In the genomic region with DNA sequence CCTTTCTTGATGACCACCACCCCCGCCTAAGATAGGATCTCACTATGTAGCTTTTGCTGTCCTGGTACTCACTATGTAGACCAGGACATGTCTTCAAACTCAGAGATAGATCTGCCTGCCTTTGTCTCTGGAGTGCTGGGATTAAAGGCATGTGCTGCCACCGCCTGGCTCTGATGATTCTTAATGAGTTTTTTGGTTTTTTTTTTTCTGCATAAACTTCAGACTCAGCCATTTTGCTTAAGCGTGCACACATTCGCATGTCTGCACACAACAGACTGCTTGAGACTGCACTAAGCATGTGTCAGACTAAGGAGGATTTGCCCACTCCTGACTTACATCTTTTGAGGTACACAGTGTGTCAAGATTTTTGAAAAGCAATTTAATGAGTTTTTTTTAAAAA, we compare ENCODE assay signal across 18 mouse cellular contexts. TPM values are rescaled to one million over a fixed set of nuclear protein-coding genes. Genes with fewer than 3 reads are reported as not detected.
DNase-seq lines count a peak whose midpoint lies in the region; ATAC-seq and TF ChIP-seq lines count a peak whose summit lies in the region.
"Had no signal": no experiment of that assay in that cellular context is flagged by ENCODE, and none has a peak within 500 bp of the region (broad histone marks: within the 10 kb centered on the region; RNA-seq: fewer than 3 reads in every experiment).

No protein-coding gene starts in this region.

- peak overlapping the region; percentile 34; the same call in 1 of the 2 replicates for H3K4me2 ChIP-seq in heart, embryonic 12.5 days
- H3K4me2 ChIP-seq in lung, postnatal 0 days (replicated peaks; ENCODE audit: low read depth, low read length) = no peak overlapping the region
- no peak overlapping the region for H3K4me2 ChIP-seq in liver, embryonic 12.5 days
- H3K4me2 ChIP-seq: embryonic facial prominence, embryonic 15.5 days; hindbrain, embryonic 12.5 days; lung, embryonic 14.5 days; neural tube, embryonic 12.5 days had no signal

- ATAC-seq in heart, embryonic 12.5 days (ENCODE audit: insufficient number of reproducible peaks, low FRiP score) = no peak
- no peak for ATAC-seq in lung, postnatal 0 days
- ATAC-seq in liver, embryonic 12.5 days = no peak
- ATAC-seq: CD4-positive, CD25-positive, alpha-beta regulatory T cell, adult 4 months had no signal

- TF ChIP-seq CTCF in lung, postnatal 0 days (IDR thresholded peaks at IDR 0.05) = no peak

- H3K36me3 ChIP-seq in heart, embryonic 12.5 days = no peaks in the 10 kb centered on the region
- H3K36me3 ChIP-seq in lung, postnatal 0 days (ENCODE audit: insufficient read depth, low read length) = no peaks in the 10 kb centered on the region
- no peaks in the 10 kb centered on the region for H3K36me3 ChIP-seq in liver, embryonic 12.5 days
- H3K36me3 ChIP-seq: embryonic facial prominence, embryonic 15.5 days; heart, embryonic 10.5 days; hindbrain, embryonic 12.5 days; neural tube, embryonic 12.5 days had no signal

- H3K9ac ChIP-seq in heart, embryonic 12.5 days = no peak overlapping the region
- no peak overlapping the region for H3K9ac ChIP-seq in lung, postnatal 0 days (replicated peaks; ENCODE audit: low read depth)
- no peak overlapping the region for H3K9ac ChIP-seq in liver, embryonic 12.5 days
- H3K9ac ChIP-seq: embryonic facial prominence, embryonic 15.5 days; hindbrain, embryonic 12.5 days; lung, embryonic 14.5 days; neural tube, embryonic 12.5 days had no signal

- no peak for DNase-seq in heart, postnatal 4 days
- DNase-seq in lung, postnatal 36 days = peak; percentile 6
- DNase-seq in lung, postnatal 0 days (ENCODE audit: low spot score) = no peak
- peak; percentile 45 for DNase-seq in brain, adult 2 months (ENCODE audit: low read depth, low spot score)
- no peak for DNase-seq in ovary, adult 18-20 months (ENCODE audit: low spot score)
- DNase-seq: cerebellum, adult 9-10 months; kidney, adult 11 months; kidney, postnatal 14 days; lung, embryonic 14.5 days had no signal

- peaks cover 8% of the 10 kb centered on the region; the same call in 1 of the 2 replicates for H3K4me1 ChIP-seq in heart, embryonic 12.5 days (replicated peaks)
- H3K4me1 ChIP-seq in lung, postnatal 0 days (ENCODE audit: insufficient read depth, low read depth, low read length) = no peaks in the 10 kb centered on the region
- no peaks in the 10 kb centered on the region for H3K4me1 ChIP-seq in liver, embryonic 12.5 days
- H3K4me1 ChIP-seq: megakaryocyte, embryonic 14.5 days had no signal

- 79% methylated on average over 4 of the region's 4 CpGs for WGBS in heart, embryonic 12.5 days
- WGBS in lung, postnatal 0 days = 90% methylated on average over 4 of the region's 4 CpGs
- 77% methylated on average over 4 of the region's 4 CpGs for WGBS in liver, embryonic 12.5 days (ENCODE audit: insufficient replicate concordance)

- H3K27ac ChIP-seq in heart, embryonic 12.5 days (ENCODE audit: poor library complexity, severe bottlenecking) = no peak overlapping the region
- no peak overlapping the region for H3K27ac ChIP-seq in lung, postnatal 0 days (ENCODE audit: low read length)
- no peak overlapping the region for H3K27ac ChIP-seq in liver, embryonic 12.5 days
- H3K27ac ChIP-seq: embryonic facial prominence, embryonic 15.5 days; heart, embryonic 10.5 days; hindbrain, embryonic 12.5 days; neural tube, embryonic 12.5 days had no signal

- no peaks in the 10 kb centered on the region; the same call in 1 of the 2 replicates for H3K9me3 ChIP-seq in heart, embryonic 12.5 days (replicated peaks)
- H3K9me3 ChIP-seq in lung, postnatal 0 days (ENCODE audit: low read length) = no peaks in the 10 kb centered on the region
- H3K9me3 ChIP-seq in liver, embryonic 12.5 days (replicated peaks) = no peaks in the 10 kb centered on the region
- H3K9me3 ChIP-seq: embryonic facial prominence, embryonic 15.5 days; heart, embryonic 10.5 days; hindbrain, embryonic 12.5 days; neural tube, embryonic 12.5 days had no signal

- H3K27me3 ChIP-seq in heart, embryonic 12.5 days (replicated peaks) = no peaks in the 10 kb centered on the region
- no peaks in the 10 kb centered on the region for H3K27me3 ChIP-seq in lung, postnatal 0 days (replicated peaks; ENCODE audit: insufficient read depth, low read length)
- no peaks in the 10 kb centered on the region for H3K27me3 ChIP-seq in liver, embryonic 12.5 days (replicated peaks)
- H3K27me3 ChIP-seq: embryonic facial prominence, embryonic 15.5 days; hindbrain, embryonic 12.5 days; neural tube, embryonic 12.5 days; Patski had no signal

- TF ChIP-seq EP300 in lung, postnatal 0 days (IDR thresholded peaks at IDR 0.05) = no peak

- no peak overlapping the region for H3K4me3 ChIP-seq in heart, embryonic 12.5 days
- H3K4me3 ChIP-seq in lung, postnatal 0 days (ENCODE audit: low read depth, low read length) = no peak overlapping the region
- no peak overlapping the region for H3K4me3 ChIP-seq in liver, embryonic 12.5 days
- H3K4me3 ChIP-seq: embryonic facial prominence, embryonic 15.5 days; heart, embryonic 10.5 days; hindbrain, embryonic 12.5 days; megakaryocyte, embryonic 14.5 days; neural tube, embryonic 12.5 days had no signal

RNA-seq across cellular contexts. Expression of a gene that starts 24.0 kb away (rescaled TPM):
- 4.4 and 5.6 TPM in 2 replicates for polyA plus RNA-seq in heart, embryonic 12.5 days (2016; fragmentation: Nextera tagmentation; extraction: Ambion mirVana)
- 1 to 10 TPM; 7.6 to 7.7 TPM for total RNA-seq in heart, postnatal 4 days (2021)
- polyA plus RNA-seq in lung, postnatal 0 days (2015; fragmentation: Nextera tagmentation; extraction: Ambion mirVana) = 2.4 and 4.2 TPM in 2 replicates
- polyA plus RNA-seq in liver, embryonic 12.5 days (2016; fragmentation: Nextera tagmentation; extraction: Ambion mirVana) = 1.3 and 1.6 TPM in 2 replicates

Comparison
In these comparisons a context has a peak if more than half of its experiments do, and no peak if none do; other contexts are left out.
1. DNase-seq: peak in lung, postnatal 36 days (single experiment) and brain, adult 2 months (single experiment); none in heart, postnatal 4 days (single experiment), lung, postnatal 0 days (single experiment) and ovary, adult 18-20 months (single experiment).